Mouse (Mus musculus): Measurements from ENCODE around the gene Akap7. TPM values are rescaled to one million over a fixed set of nuclear protein-coding genes. Genes with fewer than 3 reads are reported as not detected.

The Akap7 gene
- polyA plus RNA-seq, 1 experiment: 9.0 TPM

DNA sequence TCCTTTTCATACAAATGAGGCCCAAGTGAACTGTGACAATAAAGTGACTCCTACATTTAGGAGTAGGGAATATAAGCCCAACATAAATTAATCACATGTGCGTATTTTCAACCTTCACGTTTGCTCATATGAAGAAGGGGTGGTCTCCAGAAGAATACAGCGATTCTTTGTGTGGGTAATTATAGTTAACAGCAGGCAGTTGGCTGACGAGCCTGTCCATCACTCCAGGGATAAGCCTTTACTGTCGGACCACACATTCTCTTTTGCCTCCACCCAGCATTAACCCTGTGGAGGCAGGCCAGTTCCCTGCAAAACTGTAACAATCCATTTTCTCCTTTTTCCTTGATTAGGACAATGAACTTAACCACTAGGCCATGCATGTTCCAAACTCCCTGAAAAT, 76.3 kb downstream of the Akap7 start:
- TF ChIP-seq SRF (IDR thresholded peaks at IDR 0.05; ENCODE audit: control insufficient read depth, insufficient read length, low read depth) (no peak), TCF12 (IDR thresholded peaks at IDR 0.05; ENCODE audit: insufficient read depth, poor library complexity, severe bottlenecking) (no peak), REST (IDR thresholded peaks at IDR 0.05; ENCODE audit: insufficient read depth, insufficient read length) (no peak), POLR2A (IDR thresholded peaks at IDR 0.05; ENCODE audit: insufficient read length, low read depth) (no peak), CEBPB (IDR thresholded peaks at IDR 0.05; ENCODE audit: insufficient read depth, poor library complexity, severe bottlenecking) (no peak), POLR2AphosphoS2 (IDR thresholded peaks at IDR 0.05; ENCODE audit: insufficient read length, low read depth) (no peak), E2F4 (IDR thresholded peaks at IDR 0.05; ENCODE audit: insufficient read depth) (no peak), MYOG (IDR thresholded peaks at IDR 0.05; ENCODE audit: control insufficient read depth in 1 of 3, insufficient read depth in 1 of 3, insufficient read length in 2 of 3, low read depth in 2 of 3) (no peak), MYOD1 (IDR thresholded peaks at IDR 0.05; ENCODE audit: control insufficient read depth in 1 of 3, insufficient read length in 2 of 3, low read depth in 2 of 3) (no peak), USF1 (IDR thresholded peaks at IDR 0.05; ENCODE audit: low read depth) (no peak), TCF3 (IDR thresholded peaks at IDR 0.05; ENCODE audit: insufficient read length, low read depth) (no peak)
- H3ac ChIP-seq (ENCODE audit: control insufficient read depth, insufficient read length): no peak overlapping the region
- H3K4me3 ChIP-seq: no peak overlapping the region
- H3K36me3 ChIP-seq (ENCODE audit: control insufficient read depth, insufficient read depth): no peaks in the 10 kb centered on the region
- H3K79me2 ChIP-seq (ENCODE audit: control insufficient read depth, insufficient read depth): no peaks in the 10 kb centered on the region
- H3K4me2 ChIP-seq (ENCODE audit: low read depth): no peak overlapping the region
- no peaks in the 10 kb centered on the region for H3K27me3 ChIP-seq (ENCODE audit: control insufficient read depth, insufficient read depth, insufficient read length)

DNA sequence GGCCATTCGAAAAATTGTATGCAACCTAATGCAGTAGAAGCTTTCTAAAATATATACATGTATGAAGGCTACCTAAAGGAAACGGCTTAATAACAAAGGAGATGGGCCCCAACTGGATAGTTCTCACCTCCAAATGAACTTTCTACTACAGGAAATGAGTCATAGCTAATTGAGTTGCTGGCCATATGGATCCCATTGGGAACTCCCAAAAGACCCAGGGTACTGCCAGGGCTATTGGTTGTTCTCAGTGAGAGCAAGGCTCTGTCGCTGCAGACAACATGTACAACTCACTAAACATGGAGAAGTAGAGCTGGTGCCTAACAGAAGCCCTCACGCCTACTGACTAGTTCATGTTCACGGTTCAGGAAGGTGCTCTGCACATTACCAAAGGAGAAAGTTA, 83.3 kb downstream of the Akap7 start:
- Histone ChIP-seq H3ac (ENCODE audit: control insufficient read depth, insufficient read length) (no peak overlapping the region), H3K4me3 (no peak overlapping the region)
- TF ChIP-seq POLR2A (IDR thresholded peaks at IDR 0.05; ENCODE audit: insufficient read length, low read depth): no peak
- no peak for TF ChIP-seq SRF (IDR thresholded peaks at IDR 0.05; ENCODE audit: control insufficient read depth, insufficient read length, low read depth)
- TF ChIP-seq POLR2AphosphoS2 (IDR thresholded peaks at IDR 0.05; ENCODE audit: insufficient read length, low read depth): no peak
- no peak for TF ChIP-seq MYOG (IDR thresholded peaks at IDR 0.05; ENCODE audit: control insufficient read depth in 1 of 3, insufficient read depth in 1 of 3, insufficient read length in 2 of 3, low read depth in 2 of 3)
- TF ChIP-seq TCF3 (IDR thresholded peaks at IDR 0.05; ENCODE audit: insufficient read length, low read depth): no peak
- no peak for TF ChIP-seq USF1 (IDR thresholded peaks at IDR 0.05; ENCODE audit: low read depth)
- no peak for TF ChIP-seq TCF12 (IDR thresholded peaks at IDR 0.05; ENCODE audit: insufficient read depth, poor library complexity, severe bottlenecking)
- no peak for TF ChIP-seq MYOD1 (IDR thresholded peaks at IDR 0.05; ENCODE audit: control insufficient read depth in 1 of 3, insufficient read length in 2 of 3, low read depth in 2 of 3)
- TF ChIP-seq REST (IDR thresholded peaks at IDR 0.05; ENCODE audit: insufficient read depth, insufficient read length): no peak

DNA sequence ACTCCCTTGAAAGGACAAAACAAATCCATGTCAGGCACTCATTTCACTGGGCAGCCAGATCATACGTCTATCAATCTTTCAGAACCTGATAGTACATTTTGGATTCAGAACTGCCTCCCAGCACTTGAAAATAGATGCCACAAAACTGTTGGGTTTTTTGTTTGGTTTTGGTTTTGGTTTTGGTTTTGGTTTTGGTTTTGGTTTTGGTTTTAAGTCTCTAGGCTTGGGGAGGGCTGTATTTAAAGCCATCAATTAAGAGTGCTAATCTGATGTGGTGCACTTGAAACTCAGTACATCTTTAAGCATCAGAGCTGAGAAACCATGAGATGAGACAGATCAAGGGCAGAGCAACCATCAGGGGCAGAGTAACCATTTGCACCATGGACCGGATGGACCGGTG, 86.9 kb downstream of the Akap7 start:
- Histone ChIP-seq H3K4me2 (ENCODE audit: low read depth) (no peak overlapping the region), H3K4me3 (no peak overlapping the region), H3K36me3 (ENCODE audit: control insufficient read depth, insufficient read depth) (no peaks in the 10 kb centered on the region), H3K27me3 (ENCODE audit: control insufficient read depth, insufficient read depth, insufficient read length) (no peaks in the 10 kb centered on the region), H3ac (ENCODE audit: control insufficient read depth, insufficient read length) (no peak overlapping the region), H3K79me2 (ENCODE audit: control insufficient read depth, insufficient read depth) (no peaks in the 10 kb centered on the region)
- TF ChIP-seq POLR2AphosphoS2 (IDR thresholded peaks at IDR 0.05; ENCODE audit: insufficient read length, low read depth) (no peak), REST (IDR thresholded peaks at IDR 0.05; ENCODE audit: insufficient read depth, insufficient read length) (no peak)

More for the DNA sequence above, 83.3 kb downstream of the Akap7 start:
- no peaks in the 10 kb centered on the region for H3K79me2 ChIP-seq (ENCODE audit: control insufficient read depth, insufficient read depth)
- H3K4me2 ChIP-seq (ENCODE audit: low read depth): no peak overlapping the region
- no peaks in the 10 kb centered on the region for H3K27me3 ChIP-seq (ENCODE audit: control insufficient read depth, insufficient read depth, insufficient read length)
- H3K36me3 ChIP-seq (ENCODE audit: control insufficient read depth, insufficient read depth): no peaks in the 10 kb centered on the region

DNA sequence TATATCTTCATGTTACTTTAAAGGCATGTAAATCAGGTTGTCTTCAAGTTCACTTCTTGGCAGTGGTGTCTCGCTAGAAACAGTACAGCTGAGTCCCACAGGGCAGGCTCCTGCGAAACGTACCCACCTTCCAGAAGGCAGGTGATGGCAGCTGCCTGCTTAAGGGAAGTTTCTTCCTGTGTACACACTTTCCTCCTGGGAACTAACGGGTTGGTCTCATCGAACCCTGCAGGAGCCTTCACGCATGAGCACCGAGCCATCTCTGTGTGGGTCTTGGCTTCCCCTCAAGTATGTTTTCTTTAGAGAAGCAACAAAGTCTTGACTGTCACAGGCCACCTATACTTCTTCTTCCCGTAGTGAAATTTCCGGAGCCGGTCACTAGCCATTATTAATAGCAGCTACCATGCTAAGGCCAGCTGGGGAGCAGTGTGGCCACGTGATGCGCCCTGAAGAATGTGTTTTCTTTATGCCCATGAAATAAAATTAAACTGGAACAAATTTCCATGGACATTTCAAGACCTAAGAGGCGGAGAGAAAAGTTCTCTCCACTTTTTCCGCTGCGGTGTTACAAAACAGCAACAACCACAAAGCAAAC, 87.7 kb downstream of the Akap7 start:
- no peaks in the 10 kb centered on the region for H3K79me2 ChIP-seq (ENCODE audit: control insufficient read depth, insufficient read depth)
- no peak overlapping the region for H3K4me2 ChIP-seq (ENCODE audit: low read depth)
- H3K27me3 ChIP-seq (ENCODE audit: control insufficient read depth, insufficient read depth, insufficient read length): no peaks in the 10 kb centered on the region
- no peaks in the 10 kb centered on the region for H3K36me3 ChIP-seq (ENCODE audit: control insufficient read depth, insufficient read depth)
- TF ChIP-seq TCF12 (IDR thresholded peaks at IDR 0.05; ENCODE audit: insufficient read depth, poor library complexity, severe bottlenecking) (no peak), USF1 (IDR thresholded peaks at IDR 0.05; ENCODE audit: low read depth) (no peak), MAX (IDR thresholded peaks at IDR 0.05; ENCODE audit: low read depth) (no peak), CEBPB (IDR thresholded peaks at IDR 0.05; ENCODE audit: insufficient read depth, poor library complexity, severe bottlenecking) (no peak), REST (IDR thresholded peaks at IDR 0.05; ENCODE audit: insufficient read depth, insufficient read length) (no peak), POLR2AphosphoS2 (IDR thresholded peaks at IDR 0.05; ENCODE audit: insufficient read length, low read depth) (no peak), SRF (IDR thresholded peaks at IDR 0.05; ENCODE audit: control insufficient read depth, insufficient read length, low read depth) (no peak), MYOD1 (IDR thresholded peaks at IDR 0.05; ENCODE audit: control insufficient read depth in 1 of 3, insufficient read length in 2 of 3, low read depth in 2 of 3) (no peak), E2F4 (IDR thresholded peaks at IDR 0.05; ENCODE audit: insufficient read depth) (no peak), POLR2A (IDR thresholded peaks at IDR 0.05; ENCODE audit: insufficient read length, low read depth) (no peak), TCF3 (IDR thresholded peaks at IDR 0.05; ENCODE audit: insufficient read length, low read depth) (no peak), MYOG (IDR thresholded peaks at IDR 0.05; ENCODE audit: control insufficient read depth in 1 of 3, insufficient read depth in 1 of 3, insufficient read length in 2 of 3, low read depth in 2 of 3) (no peak)
- H3K4me3 ChIP-seq: no peak overlapping the region
- no peak overlapping the region for H3ac ChIP-seq (ENCODE audit: control insufficient read depth, insufficient read length)

DNA sequence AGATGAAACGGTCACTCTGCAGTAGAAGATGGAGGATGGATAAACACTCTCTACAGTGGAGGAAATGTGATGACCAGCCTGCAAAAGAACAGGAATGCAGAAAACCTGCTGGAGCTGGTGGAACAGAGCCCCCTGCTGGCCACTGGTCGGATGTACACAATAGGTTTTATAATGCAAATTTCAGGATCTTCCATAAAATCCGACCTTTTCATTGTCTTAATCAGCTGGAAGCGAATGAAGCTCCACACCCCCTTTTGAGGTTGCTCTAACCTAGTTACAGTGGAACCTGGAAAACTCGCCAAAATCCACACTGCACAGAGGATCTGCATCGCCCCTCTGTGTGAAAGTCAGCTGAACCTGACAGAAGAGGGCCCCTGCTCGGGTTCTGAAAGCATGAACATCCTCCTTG, 88.4 kb downstream of the Akap7 start:
- H3K4me2 ChIP-seq (ENCODE audit: low read depth): no peak overlapping the region

More for the DNA sequence above, 88.4 kb downstream of the Akap7 start:
- Histone ChIP-seq H3K4me3 (no peak overlapping the region), H3K27me3 (ENCODE audit: control insufficient read depth, insufficient read depth, insufficient read length) (no peaks in the 10 kb centered on the region), H3K36me3 (ENCODE audit: control insufficient read depth, insufficient read depth) (no peaks in the 10 kb centered on the region), H3K79me2 (ENCODE audit: control insufficient read depth, insufficient read depth) (no peaks in the 10 kb centered on the region), H3ac (ENCODE audit: control insufficient read depth, insufficient read length) (no peak overlapping the region)
- no peak for TF ChIP-seq SRF (IDR thresholded peaks at IDR 0.05; ENCODE audit: control insufficient read depth, insufficient read length, low read depth)
- no peak for TF ChIP-seq USF1 (IDR thresholded peaks at IDR 0.05; ENCODE audit: low read depth)
- TF ChIP-seq MYOD1 (IDR thresholded peaks at IDR 0.05; ENCODE audit: control insufficient read depth in 1 of 3, insufficient read length in 2 of 3, low read depth in 2 of 3): no peak
